ENCODE assay signal across 9 mouse cellular contexts in genomic region chr13:41801177-41801636, GRCm38 (mm10). TPM values are rescaled to one million over a fixed set of nuclear protein-coding genes. Genes with fewer than 3 reads are reported as not detected.
DNase-seq lines count a peak whose midpoint lies in the region; ATAC-seq and TF ChIP-seq lines count a peak whose summit lies in the region.
"Had no signal": no experiment of that assay in that cellular context is flagged by ENCODE, and none has a peak within 500 bp of the region (broad histone marks: within the 10 kb centered on the region; RNA-seq: fewer than 3 reads in every experiment).

No protein-coding gene starts in this region.

- H3K27me3 ChIP-seq in stomach, embryonic 15.5 days (replicated peaks), result no peaks in the 10 kb centered on the region
- no peaks in the 10 kb centered on the region for H3K27me3 ChIP-seq in stomach, postnatal 0 days (ENCODE audit: control insufficient read depth, insufficient read depth, low read length)
- no peaks in the 10 kb centered on the region for H3K27me3 ChIP-seq in neural tube, embryonic 15.5 days (replicated peaks)
- H3K27me3 ChIP-seq in liver, postnatal 0 days (ENCODE audit: insufficient read depth, low read length), result no peaks in the 10 kb centered on the region
- H3K27me3 ChIP-seq: megakaryocyte, embryonic 14.5 days had no signal

- TF ChIP-seq CTCF in stomach, postnatal 0 days (IDR thresholded peaks at IDR 0.05; ENCODE audit: low read depth), result no peak
- no peak for TF ChIP-seq CTCF in liver, postnatal 0 days (IDR thresholded peaks at IDR 0.05; ENCODE audit: low read depth)

- intact Hi-C loops in left cerebral cortex, postnatal 10 days (cut with DNase I), result no loop called here

- DNase-seq in stomach, postnatal 0 days (ENCODE audit: low spot score), result no peak
- DNase-seq in cerebellum, postnatal 14 days, result peak; percentile 26 to 32
- DNase-seq in frontal cortex, postnatal 25 days (ENCODE audit: low spot score in 2 of 2), result peak; percentile 51 to 71
- DNase-seq in left cerebral cortex, postnatal 10 days (ENCODE audit: extremely low spot score in 1 of 2, low spot score in 2 of 2), result peak; percentile 81 to 86
- no peak for DNase-seq in ovary, postnatal 36 days (ENCODE audit: low spot score)
- no peak for DNase-seq in liver, postnatal 0 days

- no peak for TF ChIP-seq EP300 in stomach, postnatal 0 days (optimal IDR thresholded peaks at IDR 0.05)
- TF ChIP-seq EP300 in liver, postnatal 0 days (IDR thresholded peaks at IDR 0.05; ENCODE audit: low read depth), result no peak

- no peak overlapping the region for H3K9ac ChIP-seq in stomach, embryonic 15.5 days
- no peak overlapping the region for H3K9ac ChIP-seq in stomach, postnatal 0 days (ENCODE audit: low read length)
- no peak overlapping the region for H3K9ac ChIP-seq in neural tube, embryonic 15.5 days (replicated peaks)
- H3K9ac ChIP-seq in liver, postnatal 0 days (replicated peaks), result no peak overlapping the region

- H3K4me3 ChIP-seq in stomach, embryonic 15.5 days (replicated peaks), result no peak overlapping the region
- no peak overlapping the region for H3K4me3 ChIP-seq in stomach, postnatal 0 days (ENCODE audit: low read depth, low read length)
- no peak overlapping the region for H3K4me3 ChIP-seq in neural tube, embryonic 15.5 days (replicated peaks)
- H3K4me3 ChIP-seq in liver, postnatal 0 days (ENCODE audit: low read depth, low read length), result no peak overlapping the region
- H3K4me3 ChIP-seq: megakaryocyte, embryonic 14.5 days had no signal

- WGBS in stomach, embryonic 15.5 days, result 20% methylated on average over 8 of the region's 8 CpGs
- 26% methylated on average over 8 of the region's 8 CpGs for WGBS in stomach, postnatal 0 days
- 5% methylated on average over 8 of the region's 8 CpGs for WGBS in neural tube, embryonic 15.5 days
- WGBS in liver, postnatal 0 days (ENCODE audit: insufficient replicate concordance), result 19% methylated on average over 8 of the region's 8 CpGs

- 0 out of 2 replicates have a peak, but pooled peaks cover 2% of the 10 kb centered on the region for H3K4me1 ChIP-seq in stomach, embryonic 15.5 days
- no peaks in the 10 kb centered on the region for H3K4me1 ChIP-seq in stomach, postnatal 0 days (replicated peaks; ENCODE audit: control insufficient read depth, insufficient read depth)
- H3K4me1 ChIP-seq in neural tube, embryonic 15.5 days, result peaks cover 14% of the 10 kb centered on the region
- peaks cover 3% of the 10 kb centered on the region; the same call in 1 of the 2 replicates for H3K4me1 ChIP-seq in liver, postnatal 0 days (ENCODE audit: insufficient read depth)
- H3K4me1 ChIP-seq: megakaryocyte, embryonic 14.5 days had no signal

- H3K9me3 ChIP-seq in stomach, embryonic 15.5 days, result no peaks in the 10 kb centered on the region
- no peaks in the 10 kb centered on the region for H3K9me3 ChIP-seq in stomach, postnatal 0 days (ENCODE audit: control insufficient read depth, low read length)
- H3K9me3 ChIP-seq in neural tube, embryonic 15.5 days (replicated peaks), result no peaks in the 10 kb centered on the region
- no peaks in the 10 kb centered on the region for H3K9me3 ChIP-seq in liver, postnatal 0 days (ENCODE audit: low read length)
- H3K9me3 ChIP-seq: megakaryocyte, embryonic 14.5 days had no signal

- no peak overlapping the region for H3K4me2 ChIP-seq in stomach, embryonic 15.5 days
- no peak overlapping the region for H3K4me2 ChIP-seq in stomach, postnatal 0 days (replicated peaks; ENCODE audit: low read depth)
- H3K4me2 ChIP-seq in neural tube, embryonic 15.5 days, result peak overlapping the region; percentile 31
- H3K4me2 ChIP-seq in liver, postnatal 0 days (ENCODE audit: low read depth, low read length), result no peak overlapping the region

- ATAC-seq in stomach, embryonic 15.5 days (ENCODE audit: insufficient read depth, low FRiP score, low read depth), result peak; percentile 31; the same call in 1 of the 2 replicates
- no peak for ATAC-seq in stomach, postnatal 0 days (ENCODE audit: low FRiP score, low TSS enrichment)
- ATAC-seq in neural tube, embryonic 15.5 days (ENCODE audit: low FRiP score), result peak; percentile 88
- ATAC-seq in liver, postnatal 0 days, result no peak

- H3K36me3 ChIP-seq in stomach, embryonic 15.5 days, result no peaks in the 10 kb centered on the region
- H3K36me3 ChIP-seq in stomach, postnatal 0 days (ENCODE audit: control insufficient read depth, insufficient read depth, low read length), result no peaks in the 10 kb centered on the region
- H3K36me3 ChIP-seq in neural tube, embryonic 15.5 days, result no peaks in the 10 kb centered on the region
- H3K36me3 ChIP-seq in liver, postnatal 0 days (replicated peaks; ENCODE audit: insufficient read depth, low read length), result no peaks in the 10 kb centered on the region

- no peak overlapping the region for H3K27ac ChIP-seq in stomach, embryonic 15.5 days
- H3K27ac ChIP-seq in stomach, postnatal 0 days (replicated peaks), result no peak overlapping the region
- H3K27ac ChIP-seq in neural tube, embryonic 15.5 days (replicated peaks), result no peak overlapping the region
- H3K27ac ChIP-seq in liver, postnatal 0 days (ENCODE audit: low read depth), result no peak overlapping the region

RNA-seq across cellular contexts. Expression of gene Adtrp, which starts 46.3 kb away (rescaled TPM):
- 2.4 and 2.5 TPM in 2 replicates for polyA plus RNA-seq in stomach, embryonic 15.5 days (2015; fragmentation: Nextera tagmentation; extraction: Ambion mirVana)
- polyA plus RNA-seq in stomach, postnatal 0 days (2015; fragmentation: Nextera tagmentation; extraction: Ambion mirVana), result 41.1 and 42.3 TPM in 2 replicates
- total RNA-seq in left cerebral cortex, postnatal 10 days (2021), result under 1 TPM; 0.56 to 0.59 TPM
- polyA plus RNA-seq in neural tube, embryonic 15.5 days (2015; fragmentation: Nextera tagmentation; extraction: Ambion mirVana), result 0.47 TPM in 2 replicates
- polyA plus RNA-seq in liver, postnatal 0 days (2015; fragmentation: Nextera tagmentation; extraction: Ambion mirVana), result 94.2 and 94.5 TPM in 2 replicates

Comparison
In these comparisons a context has a peak if more than half of its experiments do, and no peak if none do; other contexts are left out.
1. ATAC-seq: peak in stomach, embryonic 15.5 days (single experiment) and neural tube, embryonic 15.5 days (single experiment); none in stomach, postnatal 0 days (single experiment) and liver, postnatal 0 days (single experiment).
2. RNA of gene Adtrp, which starts 46.3 kb away (polyA plus RNA-seq): 94.2 to 94.5 TPM in liver, postnatal 0 days and 41.1 to 42.3 TPM in stomach, postnatal 0 days; 2.4 to 2.5 TPM in stomach, embryonic 15.5 days and 0.47 TPM in neural tube, embryonic 15.5 days; every median in the first group is over 10 times any median in the second.
3. DNase-seq: peak in cerebellum, postnatal 14 days (2 of 2), frontal cortex, postnatal 25 days (2 of 2) and left cerebral cortex, postnatal 10 days (2 of 2); none in stomach, postnatal 0 days (single experiment), ovary, postnatal 36 days (single experiment) and liver, postnatal 0 days (single experiment).